Mouse (Mus musculus) NIH3T3 (cell line): ENCODE results near the gene Tbx18.

Source experiments
- DNase-seq: peaks from one replicate; pipeline ENCODE4 v3.0.0-alpha.2; 2012; ENCODE audit warnings: low read depth

Gene Tbx18

GRCm38 (mm10) chr9:87710360-87710759 is 20.7 kb downstream of the Tbx18 start:
- no peak for DNase-seq

GRCm38 (mm10) chr9:87708151-87708550 is 22.9 kb downstream of the Tbx18 start:
- DNase-seq = peak; percentile 78

- no peak for DNase-seq
Observed at GRCm38 (mm10) chr9:87702267-87702666, 28.8 kb downstream of the Tbx18 start.

- DNase-seq = no peak
Observed at GRCm38 (mm10) chr9:87686981-87687380, 44.1 kb downstream of the Tbx18 start.

- DNase-seq = no peak
Observed at GRCm38 (mm10) chr9:87682247-87682646, 48.8 kb downstream of the Tbx18 start.
